Mouse (Mus musculus): ENCODE results near the gene Atxn2.

GRCm38 (mm10) chr5:121682250-121682649 is 28.9 kb upstream of the Atxn2 start:
- TF ChIP-seq CTCF (IDR thresholded peaks at IDR 0.05; ENCODE audit: insufficient read depth, low read depth, low read length) (no peak), POLR2A (IDR thresholded peaks at IDR 0.05; ENCODE audit: insufficient read depth, low read depth, low read length) (no peak)
